Mouse (Mus musculus): ENCODE data around the gene Ugt2b36.
"Not testable (repeated sequence)": the region's sequence is repeated elsewhere in the genome, so short reads cannot be mapped to it uniquely, and the experiment has no call there.

The Ugt2b36 gene

GRCm38 (mm10) chr5:87092346-87093027 lies at the start of gene Ugt2b36:
TSS of gene Ugt2b36 (minus strand) at chr5:87092555.
- DNase-seq = no peak

- DNase-seq = not testable (repeated sequence)
These were observed 47.8 kb upstream of the Ugt2b36 start, which contains the start of gene Ugt2b5 for GRCm38 (mm10) chr5:87140196-87140595. TSS of gene Ugt2b5 (minus strand) at chr5:87140318.

GRCm38 (mm10) chr5:87103697-87104096 lies 11.3 kb upstream of the Ugt2b36 start:
- DNase-seq = not testable (repeated sequence)

GRCm38 (mm10) chr5:87091111-87091510 lies 1.2 kb downstream of the Ugt2b36 start:
- DNase-seq = no peak

- no peak for DNase-seq
These were observed 3.1 kb downstream of the Ugt2b36 start for GRCm38 (mm10) chr5:87089264-87089663.

GRCm38 (mm10) chr5:87086269-87086668 lies 6.1 kb downstream of the Ugt2b36 start:
- DNase-seq = no peak

GRCm38 (mm10) chr5:87030624-87031023 lies 61.7 kb downstream of the Ugt2b36 start:
- DNase-seq = no peak

GRCm38 (mm10) chr5:87027359-87027758 lies 65.0 kb downstream of the Ugt2b36 start:
- DNase-seq = no peak

All from kidney, postnatal 25 days (tissue).